Comparison of ENCODE assay signal across 13 mouse cellular contexts in the genomic region with DNA sequence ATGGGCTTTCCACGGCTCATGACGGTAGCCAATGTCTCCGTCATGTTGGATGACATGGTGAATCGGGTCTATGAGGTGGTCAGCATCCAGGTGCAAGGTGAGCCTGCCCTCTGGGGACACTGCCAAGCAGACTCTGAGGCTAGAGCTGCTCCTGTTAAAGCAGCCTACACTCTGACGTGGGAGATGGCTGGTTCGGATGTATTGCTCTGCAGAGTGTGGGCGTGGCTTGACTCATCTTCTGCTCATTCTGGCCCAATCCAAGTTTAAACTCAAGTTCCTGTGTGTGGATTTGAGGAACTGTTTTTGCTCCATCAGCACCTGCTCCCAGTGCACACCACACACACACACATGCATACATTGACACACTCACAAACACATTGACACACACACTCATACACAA. TPM values are rescaled to one million over a fixed set of nuclear protein-coding genes. Genes with fewer than 3 reads are reported as not detected.
A peak's percentile ranks its signal among the peaks of the same experiment; 100 is the strongest.
DNase-seq lines count a peak whose midpoint lies in the region.
"Had no signal": no experiment of that assay in that cellular context is flagged by ENCODE, and none has a peak within 500 bp of the region (broad histone marks: within the 10 kb centered on the region; RNA-seq: fewer than 3 reads in every experiment).

No protein-coding gene starts in this region.

- intact Hi-C loops in left cerebral cortex, postnatal 4 days (cut with DNase I), result no loop called here
- intact Hi-C loops in left cerebral cortex, postnatal 10 days (cut with DNase I), result no loop called here

- peak; percentile 38 for DNase-seq in left cerebral cortex, adult 11 months (ENCODE audit: low spot score)
- DNase-seq in left cerebral cortex, postnatal 4 days, result no peak
- DNase-seq in frontal cortex, postnatal 10 days (ENCODE audit: low spot score in 2 of 2), result peak; percentile 18 to 38
- peak; percentile 11 to 46 for DNase-seq in left cerebral cortex, postnatal 10 days (ENCODE audit: extremely low spot score in 1 of 2, low spot score in 2 of 2)
- DNase-seq in right cerebral cortex, postnatal 36 days (ENCODE audit: low spot score in 2 of 2), result peak; percentile 60 to 71
- no peak for DNase-seq in spleen, postnatal 14 days (ENCODE audit: low spot score in 2 of 2)
- DNase-seq in gastrocnemius, adult 18-20 months (ENCODE audit: low spot score), result no peak
- DNase-seq: adrenal gland, postnatal 36 days; cerebellum, postnatal 10 days; heart, adult 18-20 months; kidney, adult 9 months; kidney, postnatal 4 days had no signal

RNA-seq across cellular contexts. Expression of a gene that starts 17.4 kb away (rescaled TPM):
- under 1 TPM in 1 of 2 experiments, not detected in 1; 0.14 TPM for total RNA-seq in left cerebral cortex, postnatal 4 days (2021)
- under 1 TPM; 0.08 to 0.09 TPM for total RNA-seq in left cerebral cortex, postnatal 10 days (2021)
- total RNA-seq in gastrocnemius, adult 18-20 months (2021), result not detected
- total RNA-seq: heart, adult 18-20 months; megakaryocyte-erythroid progenitor cell, adult 5-6 weeks had no signal

Comparison
In these comparisons a context has a peak if more than half of its experiments do, and no peak if none do; other contexts are left out.
1. DNase-seq: peak in left cerebral cortex, adult 11 months (single experiment), frontal cortex, postnatal 10 days (2 of 2), left cerebral cortex, postnatal 10 days (2 of 2) and right cerebral cortex, postnatal 36 days (2 of 2); none in left cerebral cortex, postnatal 4 days (single experiment), spleen, postnatal 14 days (0 of 2) and gastrocnemius, adult 18-20 months (single experiment).